ENCODE assay signal across 32 mouse cellular contexts in the genomic region with DNA sequence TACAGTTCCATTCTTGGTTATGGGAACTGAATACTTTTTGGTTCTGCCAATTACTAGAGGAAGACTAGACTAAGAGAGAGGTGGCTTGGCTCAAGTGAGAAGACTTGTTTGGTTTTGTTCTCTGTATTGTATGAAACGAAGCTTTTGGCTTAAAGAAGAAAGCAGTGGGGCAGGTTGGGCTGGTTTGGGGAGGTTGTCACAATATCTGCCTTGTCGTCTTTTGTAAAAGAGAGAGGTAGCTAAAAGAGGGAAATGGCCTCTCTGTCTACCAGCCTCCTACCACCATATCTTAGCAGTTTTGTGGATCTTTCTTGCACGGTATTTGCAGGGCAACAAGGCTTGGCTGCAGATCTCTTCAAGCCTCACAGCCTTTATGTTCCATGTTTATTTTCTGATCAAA. TPM values are rescaled to one million over a fixed set of nuclear protein-coding genes. Genes with fewer than 3 reads are reported as not detected.
DNase-seq lines count a peak whose midpoint lies in the region; ATAC-seq and TF ChIP-seq lines count a peak whose summit lies in the region.
"Had no signal": no experiment of that assay in that cellular context is flagged by ENCODE, and none has a peak within 500 bp of the region (broad histone marks: within the 10 kb centered on the region; RNA-seq: fewer than 3 reads in every experiment).

No protein-coding gene starts in this region.

- TF ChIP-seq EP300 in lung, postnatal 0 days (IDR thresholded peaks at IDR 0.05): no peak

- no peak overlapping the region for H3K9ac ChIP-seq in lung, embryonic 14.5 days
- H3K9ac ChIP-seq in lung, postnatal 0 days (replicated peaks; ENCODE audit: low read depth): no peak overlapping the region
- no peak overlapping the region for H3K9ac ChIP-seq in embryonic facial prominence, embryonic 13.5 days
- no peak overlapping the region for H3K9ac ChIP-seq in embryonic facial prominence, embryonic 14.5 days (ENCODE audit: low read depth, low read length)
- H3K9ac ChIP-seq in stomach, embryonic 15.5 days: no peak overlapping the region
- H3K9ac ChIP-seq: forebrain, embryonic 13.5 days; hindbrain, embryonic 13.5 days; limb, embryonic 12.5 days; midbrain, embryonic 12.5 days; neural tube, embryonic 12.5 days had no signal

- WGBS in lung, embryonic 14.5 days: 52% methylated on average over 3 of the region's 3 CpGs
- WGBS in lung, postnatal 0 days: 49% methylated on average over 3 of the region's 3 CpGs
- 53% methylated on average over 3 of the region's 3 CpGs for whole genome bisulfite sequencing in embryonic facial prominence, embryonic 13.5 days
- WGBS in embryonic facial prominence, embryonic 14.5 days: 63% methylated on average over 3 of the region's 3 CpGs
- WGBS in stomach, embryonic 15.5 days: 58% methylated on average over 3 of the region's 3 CpGs

- H3K4me1 ChIP-seq in lung, embryonic 14.5 days (ENCODE audit: insufficient read depth): no peaks in the 10 kb centered on the region
- no peaks in the 10 kb centered on the region for H3K4me1 ChIP-seq in lung, postnatal 0 days (ENCODE audit: insufficient read depth, low read depth, low read length)
- H3K4me1 ChIP-seq in embryonic facial prominence, embryonic 13.5 days: peaks cover 7% of the 10 kb centered on the region; the same call in 1 of the 2 replicates
- no peaks in the 10 kb centered on the region for H3K4me1 ChIP-seq in embryonic facial prominence, embryonic 14.5 days (ENCODE audit: control insufficient read depth, insufficient read depth, low read length)
- no peaks in the 10 kb centered on the region for H3K4me1 ChIP-seq in stomach, embryonic 15.5 days
- H3K4me1 ChIP-seq: forebrain, embryonic 13.5 days; midbrain, embryonic 12.5 days; neural tube, embryonic 12.5 days had no signal

- no peak overlapping the region for H3K4me2 ChIP-seq in lung, embryonic 14.5 days
- H3K4me2 ChIP-seq in lung, postnatal 0 days (replicated peaks; ENCODE audit: low read depth, low read length): no peak overlapping the region
- H3K4me2 ChIP-seq in embryonic facial prominence, embryonic 13.5 days: no peak overlapping the region
- H3K4me2 ChIP-seq in embryonic facial prominence, embryonic 14.5 days (ENCODE audit: low read depth, low read length): no peak overlapping the region
- H3K4me2 ChIP-seq in stomach, embryonic 15.5 days: no peak overlapping the region
- H3K4me2 ChIP-seq: forebrain, embryonic 13.5 days; heart, embryonic 11.5 days; hindbrain, embryonic 13.5 days; limb, embryonic 12.5 days; liver, embryonic 11.5 days; midbrain, embryonic 12.5 days; neural tube, embryonic 12.5 days had no signal

- H3K9me3 ChIP-seq in lung, embryonic 14.5 days (ENCODE audit: low read depth, low read length): no peaks in the 10 kb centered on the region
- no peaks in the 10 kb centered on the region for H3K9me3 ChIP-seq in lung, postnatal 0 days (ENCODE audit: low read length)
- H3K9me3 ChIP-seq in embryonic facial prominence, embryonic 13.5 days: no peaks in the 10 kb centered on the region
- 0 out of 2 replicates have a peak, but pooled peaks cover 5% of the 10 kb centered on the region for H3K9me3 ChIP-seq in embryonic facial prominence, embryonic 14.5 days (ENCODE audit: control insufficient read depth, low read length)
- H3K9me3 ChIP-seq in stomach, embryonic 15.5 days: no peaks in the 10 kb centered on the region
- H3K9me3 ChIP-seq: forebrain, embryonic 13.5 days; hindbrain, embryonic 13.5 days; limb, embryonic 12.5 days; midbrain, embryonic 12.5 days; neural tube, embryonic 12.5 days had no signal

- no peaks in the 10 kb centered on the region for H3K27me3 ChIP-seq in lung, embryonic 14.5 days (ENCODE audit: insufficient read depth, low read length)
- H3K27me3 ChIP-seq in lung, postnatal 0 days (replicated peaks; ENCODE audit: insufficient read depth, low read length): no peaks in the 10 kb centered on the region
- no peaks in the 10 kb centered on the region for H3K27me3 ChIP-seq in embryonic facial prominence, embryonic 13.5 days
- no peaks in the 10 kb centered on the region for H3K27me3 ChIP-seq in embryonic facial prominence, embryonic 14.5 days (replicated peaks; ENCODE audit: control insufficient read depth, insufficient read depth, low read length)
- H3K27me3 ChIP-seq in stomach, embryonic 15.5 days (replicated peaks): no peaks in the 10 kb centered on the region
- H3K27me3 ChIP-seq: forebrain, embryonic 13.5 days; hindbrain, embryonic 13.5 days; limb, embryonic 12.5 days; midbrain, embryonic 12.5 days; neural tube, embryonic 12.5 days had no signal

- no peaks in the 10 kb centered on the region for H3K36me3 ChIP-seq in lung, embryonic 14.5 days (ENCODE audit: insufficient read depth)
- no peaks in the 10 kb centered on the region for H3K36me3 ChIP-seq in lung, postnatal 0 days (ENCODE audit: insufficient read depth, low read length)
- H3K36me3 ChIP-seq in embryonic facial prominence, embryonic 13.5 days: no peaks in the 10 kb centered on the region
- no peaks in the 10 kb centered on the region for H3K36me3 ChIP-seq in embryonic facial prominence, embryonic 14.5 days (ENCODE audit: control insufficient read depth, insufficient read depth, low read length)
- H3K36me3 ChIP-seq in stomach, embryonic 15.5 days: no peaks in the 10 kb centered on the region
- H3K36me3 ChIP-seq: hindbrain, embryonic 13.5 days; limb, embryonic 12.5 days; midbrain, embryonic 12.5 days; neural tube, embryonic 12.5 days had no signal

- H3K27ac ChIP-seq in lung, embryonic 14.5 days (ENCODE audit: low read depth): no peak overlapping the region
- no peak overlapping the region for H3K27ac ChIP-seq in lung, postnatal 0 days (ENCODE audit: low read length)
- peak overlapping the region; percentile 5; the same call in 1 of the 2 replicates for H3K27ac ChIP-seq in embryonic facial prominence, embryonic 13.5 days
- H3K27ac ChIP-seq in embryonic facial prominence, embryonic 14.5 days (replicated peaks; ENCODE audit: low read depth, low read length): no peak overlapping the region; the same call in 1 of the 2 replicates
- H3K27ac ChIP-seq in stomach, embryonic 15.5 days: 0 out of 2 replicates have a peak overlapping the region, but pooled peaks have one; percentile 0
- H3K27ac ChIP-seq: forebrain, embryonic 13.5 days; hindbrain, embryonic 13.5 days; left cerebral cortex, adult 2 months; limb, embryonic 12.5 days; midbrain, embryonic 12.5 days; neural tube, embryonic 12.5 days had no signal

- H3K4me3 ChIP-seq in lung, embryonic 14.5 days (ENCODE audit: low read depth, low read length): no peak overlapping the region
- no peak overlapping the region for H3K4me3 ChIP-seq in lung, postnatal 0 days (ENCODE audit: low read depth, low read length)
- H3K4me3 ChIP-seq in embryonic facial prominence, embryonic 13.5 days: no peak overlapping the region
- no peak overlapping the region for H3K4me3 ChIP-seq in embryonic facial prominence, embryonic 14.5 days (ENCODE audit: low read depth, low read length)
- H3K4me3 ChIP-seq in stomach, embryonic 15.5 days (replicated peaks): no peak overlapping the region
- H3K4me3 ChIP-seq: forebrain, embryonic 13.5 days; hindbrain, embryonic 13.5 days; left cerebral cortex, adult 2 months; limb, embryonic 12.5 days; megakaryocyte, embryonic 14.5 days; midbrain, embryonic 12.5 days; myocyte; neural tube, embryonic 12.5 days had no signal

- TF ChIP-seq CTCF in lung, embryonic 14.5 days (IDR thresholded peaks at IDR 0.05; ENCODE audit: low read depth): no peak
- TF ChIP-seq CTCF in lung, postnatal 0 days (IDR thresholded peaks at IDR 0.05): no peak

- peak; percentile 31 for DNase-seq in lung, embryonic 14.5 days
- no peak for DNase-seq in lung, postnatal 0 days (ENCODE audit: low spot score)
- peak; percentile 76 for DNase-seq in embryonic facial prominence, embryonic 14.5 days (ENCODE audit: low spot score)
- DNase-seq in layer of hippocampus, postnatal 10 days (ENCODE audit: low spot score in 2 of 2): no peak
- DNase-seq in cerebellum, adult 11 months: no peak
- DNase-seq: adrenal gland, postnatal 25 days; B cell, adult 2 months; cerebellum, adult 18-20 months; cerebellum, postnatal 14 days; gastrocnemius, postnatal 14 days; heart, adult 18-20 months; heart, postnatal 4 days; kidney, postnatal 14 days; layer of hippocampus, adult 9-11 months; lung, postnatal 4 days; right cerebral cortex, adult 18-20 months; spleen, adult 18-20 months had no signal

- no peak for ATAC-seq in lung, embryonic 14.5 days (ENCODE audit: insufficient read depth)
- no peak for ATAC-seq in lung, postnatal 0 days
- no peak for ATAC-seq in embryonic facial prominence, embryonic 13.5 days (ENCODE audit: insufficient number of reproducible peaks, insufficient read depth, low FRiP score, low TSS enrichment, low read depth)
- peak; percentile 67; the same call in 1 of the 2 replicates for ATAC-seq in embryonic facial prominence, embryonic 14.5 days (ENCODE audit: low read depth)
- peak; percentile 65 for ATAC-seq in stomach, embryonic 15.5 days (ENCODE audit: insufficient read depth, low FRiP score, low read depth)
- ATAC-seq: forebrain, embryonic 13.5 days; intestine, embryonic 16.5 days had no signal

RNA-seq across cellular contexts. Expression of gene Fbp2, which starts 14.0 kb away (rescaled TPM):
- polyA plus RNA-seq in lung, embryonic 14.5 days (2014; fragmentation: Nextera tagmentation; extraction: Ambion mirVana): not detected in 2 replicates
- 1.2 and 2.7 TPM in 2 replicates for polyA plus RNA-seq in lung, postnatal 0 days (2015; fragmentation: Nextera tagmentation; extraction: Ambion mirVana)
- polyA plus RNA-seq in embryonic facial prominence, embryonic 13.5 days (2015; fragmentation: Nextera tagmentation; extraction: Ambion mirVana): 0.45 and 2.1 TPM in 2 replicates
- 3.1 and 5.4 TPM in 2 replicates for polyA plus RNA-seq in embryonic facial prominence, embryonic 14.5 days (2014; fragmentation: Nextera tagmentation; extraction: Ambion mirVana)
- polyA plus RNA-seq in stomach, embryonic 15.5 days (2015; fragmentation: Nextera tagmentation; extraction: Ambion mirVana): 87.8 and 98.7 TPM in 2 replicates
- under 1 TPM in 1 of 2 experiments, not detected in 1; 0.58 TPM for total RNA-seq in layer of hippocampus, postnatal 10 days (2021)
- total RNA-seq: left cerebral cortex, adult 2 months; left cerebral cortex, postnatal 25 days had no signal
- polyA plus RNA-seq: forebrain, embryonic 13.5 days; liver, embryonic 11.5 days; midbrain, embryonic 12.5 days; neural tube, embryonic 12.5 days had no signal

RNA-seq across cellular contexts. Expression of gene Fbp1, which starts 15.8 kb away (rescaled TPM):
- polyA plus RNA-seq in lung, embryonic 14.5 days (2014; fragmentation: Nextera tagmentation; extraction: Ambion mirVana): 0.97 and 1.1 TPM in 2 replicates
- 1.1 and 2.4 TPM in 2 replicates for polyA plus RNA-seq in lung, postnatal 0 days (2015; fragmentation: Nextera tagmentation; extraction: Ambion mirVana)
- polyA plus RNA-seq in embryonic facial prominence, embryonic 13.5 days (2015; fragmentation: Nextera tagmentation; extraction: Ambion mirVana): 0.66 and 5.3 TPM in 2 replicates
- polyA plus RNA-seq in embryonic facial prominence, embryonic 14.5 days (2014; fragmentation: Nextera tagmentation; extraction: Ambion mirVana): 1.2 and 2.0 TPM in 2 replicates
- polyA plus RNA-seq in stomach, embryonic 15.5 days (2015; fragmentation: Nextera tagmentation; extraction: Ambion mirVana): 2.3 and 2.9 TPM in 2 replicates
- 1 to 10 TPM; 1.1 to 1.6 TPM for total RNA-seq in layer of hippocampus, postnatal 10 days (2021)
- total RNA-seq: gastrocnemius, postnatal 14 days; midbrain, postnatal 0 days had no signal
- polyA plus RNA-seq: forebrain, embryonic 13.5 days; heart, embryonic 11.5 days; liver, embryonic 11.5 days; midbrain, embryonic 12.5 days; myocyte had no signal

Comparison
In these comparisons a context has a peak if more than half of its experiments do, and no peak if none do; other contexts are left out.
1. ATAC-seq: peak in embryonic facial prominence, embryonic 14.5 days (single experiment) and stomach, embryonic 15.5 days (single experiment); none in lung, embryonic 14.5 days (single experiment), lung, postnatal 0 days (single experiment) and embryonic facial prominence, embryonic 13.5 days (single experiment).
2. DNase-seq: peak in lung, embryonic 14.5 days (single experiment) and embryonic facial prominence, embryonic 14.5 days (single experiment); none in lung, postnatal 0 days (single experiment), layer of hippocampus, postnatal 10 days (0 of 2) and cerebellum, adult 11 months (single experiment).
3. H3K27ac ChIP-seq: peak in embryonic facial prominence, embryonic 13.5 days (single experiment) and stomach, embryonic 15.5 days (single experiment); none in lung, embryonic 14.5 days (single experiment), lung, postnatal 0 days (single experiment) and embryonic facial prominence, embryonic 14.5 days (single experiment).
4. RNA of gene Fbp2, which starts 14.0 kb away (polyA plus RNA-seq): 87.8 to 98.7 TPM in stomach, embryonic 15.5 days; 3.1 to 5.4 TPM in embryonic facial prominence, embryonic 14.5 days, 1.2 to 2.7 TPM in lung, postnatal 0 days, 0.45 to 2.1 TPM in embryonic facial prominence, embryonic 13.5 days and not detected in lung, embryonic 14.5 days; every median in the first group is over 10 times any median in the second.